Mouse (Mus musculus): ENCODE results near the gene Ccsap.
A peak's percentile ranks its signal among the peaks of the same experiment; 100 is the strongest.

Gene Ccsap

GRCm38 (mm10) chr8:123859648-123860259, at the start of gene Ccsap:
Gene Ccsap, minus strand, starts transcription at chr8:123860209.
- DNase-seq = peak; percentile 75

GRCm38 (mm10) chr8:123907604-123908003, 47.6 kb upstream of the Ccsap start:
- no peak for DNase-seq

- no peak for DNase-seq
Observed at GRCm38 (mm10) chr8:123902653-123903052, 42.6 kb upstream of the Ccsap start.

GRCm38 (mm10) chr8:123899366-123899765, 39.4 kb upstream of the Ccsap start:
- no peak for DNase-seq

GRCm38 (mm10) chr8:123898576-123898975, 38.6 kb upstream of the Ccsap start:
- DNase-seq = no peak

- DNase-seq = no peak
Observed at GRCm38 (mm10) chr8:123896774-123897173, 36.8 kb upstream of the Ccsap start.

GRCm38 (mm10) chr8:123896366-123896761, 36.4 kb upstream of the Ccsap start:
- no peak for DNase-seq

- no peak for DNase-seq
Observed at GRCm38 (mm10) chr8:123895680-123896365, 35.8 kb upstream of the Ccsap start.

GRCm38 (mm10) chr8:123895230-123895629, 35.2 kb upstream of the Ccsap start:
- no peak for DNase-seq

GRCm38 (mm10) chr8:123894502-123895097, 34.6 kb upstream of the Ccsap start, which contains the start of gene Acta1:
Gene Acta1, minus strand, starts transcription at chr8:123894751.
- no peak for DNase-seq

GRCm38 (mm10) chr8:123893413-123893812, 33.4 kb upstream of the Ccsap start:
- DNase-seq = no peak

- no peak for DNase-seq
Observed at GRCm38 (mm10) chr8:123892586-123893155, 32.7 kb upstream of the Ccsap start.

- DNase-seq = no peak
Observed at GRCm38 (mm10) chr8:123891883-123892585, 32.0 kb upstream of the Ccsap start.

GRCm38 (mm10) chr8:123891271-123891670, 31.3 kb upstream of the Ccsap start:
- DNase-seq = no peak

GRCm38 (mm10) chr8:123889797-123890196, 29.8 kb upstream of the Ccsap start:
- no peak for DNase-seq

GRCm38 (mm10) chr8:123887956-123888355, 27.9 kb upstream of the Ccsap start:
- no peak for DNase-seq

GRCm38 (mm10) chr8:123887163-123887562, 27.2 kb upstream of the Ccsap start:
- DNase-seq = no peak

GRCm38 (mm10) chr8:123884721-123885565, 24.9 kb upstream of the Ccsap start:
- no peak for DNase-seq

- DNase-seq = no peak
Observed at GRCm38 (mm10) chr8:123883094-123883493, 23.1 kb upstream of the Ccsap start.

GRCm38 (mm10) chr8:123882412-123882811, 22.4 kb upstream of the Ccsap start:
- no peak for DNase-seq

- no peak for DNase-seq
Observed at GRCm38 (mm10) chr8:123880821-123881350, 20.9 kb upstream of the Ccsap start.

GRCm38 (mm10) chr8:123880271-123880670, 20.3 kb upstream of the Ccsap start:
- no peak for DNase-seq

Measured in thymus, postnatal 14 days (tissue).